Mouse (Mus musculus) heart, adult 9 months (tissue): Measurements from ENCODE around the gene Lpar3.
"Not testable (repeated sequence)": the region's sequence is repeated elsewhere in the genome, so short reads cannot be mapped to it uniquely, and the experiment has no call there.

Experiments
- DNase-seq, 2 experiments: peaks; one replicate each; pipeline ENCODE4 v3.0.0; 2022; ENCODE audit warnings: low spot score in 2 of 2

The Lpar3 gene

GRCm38 (mm10) chr3:146209759-146210158, 11.0 kb upstream of the Lpar3 start:
- DNase-seq: not testable (repeated sequence)

- no peak for DNase-seq
These were observed 9.5 kb upstream of the Lpar3 start for GRCm38 (mm10) chr3:146211141-146211747.

GRCm38 (mm10) chr3:146211964-146212363, 8.8 kb upstream of the Lpar3 start:
- DNase-seq: no peak

- no peak for DNase-seq
These were observed 7.4 kb upstream of the Lpar3 start for GRCm38 (mm10) chr3:146213336-146213735.

GRCm38 (mm10) chr3:146216561-146216960, 4.2 kb upstream of the Lpar3 start:
- DNase-seq: no peak

- no peak for DNase-seq
These were observed 3.5 kb downstream of the Lpar3 start for GRCm38 (mm10) chr3:146224271-146224670.

- DNase-seq: no peak
These were observed 4.4 kb downstream of the Lpar3 start for GRCm38 (mm10) chr3:146225061-146225761.

GRCm38 (mm10) chr3:146227427-146227826, 6.7 kb downstream of the Lpar3 start:
- DNase-seq: no peak

- DNase-seq: no peak
These were observed 8.0 kb downstream of the Lpar3 start for GRCm38 (mm10) chr3:146228559-146229310.

- no peak for DNase-seq
These were observed 11.9 kb downstream of the Lpar3 start for GRCm38 (mm10) chr3:146232708-146233107.

- DNase-seq: no peak
These were observed 13.0 kb downstream of the Lpar3 start for GRCm38 (mm10) chr3:146233741-146234140.

GRCm38 (mm10) chr3:146234530-146234929, 13.8 kb downstream of the Lpar3 start:
- no peak for DNase-seq

- no peak for DNase-seq
These were observed 15.5 kb downstream of the Lpar3 start for GRCm38 (mm10) chr3:146236280-146236679.

GRCm38 (mm10) chr3:146237676-146238075, 16.9 kb downstream of the Lpar3 start:
- no peak for DNase-seq

GRCm38 (mm10) chr3:146244630-146245029, 23.9 kb downstream of the Lpar3 start:
- no peak for DNase-seq

GRCm38 (mm10) chr3:146246557-146246956, 25.8 kb downstream of the Lpar3 start:
- DNase-seq: no peak

GRCm38 (mm10) chr3:146246992-146247391, 26.2 kb downstream of the Lpar3 start:
- no peak for DNase-seq

- DNase-seq: no peak
These were observed 29.1 kb downstream of the Lpar3 start for GRCm38 (mm10) chr3:146249895-146250294.

GRCm38 (mm10) chr3:146251771-146252170, 31.0 kb downstream of the Lpar3 start:
- DNase-seq: no peak

- DNase-seq: no peak
These were observed 33.1 kb downstream of the Lpar3 start for GRCm38 (mm10) chr3:146253736-146254320.

- no peak for DNase-seq
These were observed 34.4 kb downstream of the Lpar3 start for GRCm38 (mm10) chr3:146255123-146255522.

- no peak for DNase-seq
These were observed 36.8 kb downstream of the Lpar3 start for GRCm38 (mm10) chr3:146257483-146258122.
